Mouse (Mus musculus): ENCODE measurements around the gene Atp1b3.

- TF ChIP-seq CTCF (IDR thresholded peaks at IDR 0.05; ENCODE audit: control insufficient read depth, insufficient read depth, low read length): no peak
- TF ChIP-seq POLR2A (IDR thresholded peaks at IDR 0.05; ENCODE audit: borderline replicate concordance, control insufficient read depth, low read depth, low read length): no peak
These were observed 18.5 kb upstream of the Atp1b3 start for GRCm38 (mm10) chr9:96382756-96383155.
